Comparison of ENCODE assay signal across 13 mouse cellular contexts in the genomic region with DNA sequence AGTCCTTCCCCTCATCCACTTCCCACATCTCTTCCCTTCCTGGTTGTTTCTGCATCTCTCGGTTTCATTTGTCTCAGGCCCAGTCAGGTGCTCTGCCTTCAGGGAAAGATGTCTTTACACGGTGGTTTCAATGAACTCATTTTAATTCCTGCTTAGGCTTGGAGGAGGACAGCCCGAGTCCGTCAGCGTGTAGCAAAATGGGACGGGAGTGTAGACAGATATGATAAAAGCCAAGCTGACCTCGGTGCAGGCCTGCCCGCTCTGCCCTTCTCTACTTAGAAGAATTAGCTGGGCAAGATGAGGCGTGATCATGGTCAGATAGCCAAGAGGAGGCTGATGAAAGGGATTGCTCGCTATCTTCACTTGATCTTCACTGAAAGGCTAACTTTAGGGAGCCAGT. TPM values are rescaled to one million over a fixed set of nuclear protein-coding genes. Genes with fewer than 3 reads are reported as not detected.
A peak's percentile ranks its signal among the peaks of the same experiment; 100 is the strongest.
DNase-seq lines count a peak whose midpoint lies in the region; ATAC-seq and TF ChIP-seq lines count a peak whose summit lies in the region.
"Had no signal": no experiment of that assay in that cellular context is flagged by ENCODE, and none has a peak within 500 bp of the region (broad histone marks: within the 10 kb centered on the region; RNA-seq: fewer than 3 reads in every experiment).

No protein-coding gene starts in this region.

- no peak for TF ChIP-seq POLR2A in kidney, adult 2 months (IDR thresholded peaks at IDR 0.05; ENCODE audit: low read depth, low read length)

- no peaks in the 10 kb centered on the region for H3K27me3 ChIP-seq in heart, embryonic 11.5 days (ENCODE audit: control insufficient read depth, insufficient read depth, low read length)
- H3K27me3 ChIP-seq in neural tube, embryonic 12.5 days (replicated peaks) = no peaks in the 10 kb centered on the region
- H3K27me3 ChIP-seq in hindbrain, embryonic 10.5 days (ENCODE audit: insufficient read depth, poor library complexity, severe bottlenecking) = no peaks in the 10 kb centered on the region
- no peaks in the 10 kb centered on the region for H3K27me3 ChIP-seq in midbrain, embryonic 16.5 days (ENCODE audit: control insufficient read depth, insufficient read depth, low read depth, low read length)
- H3K27me3 ChIP-seq in kidney, adult 2 months (replicated peaks; ENCODE audit: control insufficient read depth, insufficient read depth, low read length) = no peaks in the 10 kb centered on the region
- H3K27me3 ChIP-seq: CH12.LX had no signal

- H3K4me1 ChIP-seq in heart, embryonic 11.5 days (ENCODE audit: control insufficient read depth, insufficient read depth, low read length) = peaks cover 28% of the 10 kb centered on the region
- peaks cover 37% of the 10 kb centered on the region for H3K4me1 ChIP-seq in neural tube, embryonic 12.5 days
- H3K4me1 ChIP-seq in hindbrain, embryonic 10.5 days (replicated peaks) = peaks cover 40% of the 10 kb centered on the region
- peaks cover 30% of the 10 kb centered on the region for H3K4me1 ChIP-seq in midbrain, embryonic 16.5 days (ENCODE audit: control insufficient read depth, insufficient read depth, low read length)
- H3K4me1 ChIP-seq in kidney, adult 2 months (ENCODE audit: control insufficient read depth, insufficient read depth, low read length) = peaks cover 29% of the 10 kb centered on the region

- H3K4me2 ChIP-seq in heart, embryonic 11.5 days = peak overlapping the region; percentile 60
- H3K4me2 ChIP-seq in neural tube, embryonic 12.5 days (replicated peaks) = peak overlapping the region; percentile 31; the same call in 1 of the 2 replicates
- H3K4me2 ChIP-seq in midbrain, embryonic 16.5 days (ENCODE audit: low read length) = no peak overlapping the region

- DNase-seq in heart, adult 9 months (ENCODE audit: low spot score in 2 of 2) = no peak
- DNase-seq in neural tube, embryonic 10.5 days (ENCODE audit: extremely low spot score, low spot score) = no peak
- no peak for DNase-seq in hindbrain, embryonic 10.5 days (ENCODE audit: low spot score)
- DNase-seq in kidney, adult 2 months = no peak
- no peak for DNase-seq in urinary bladder, postnatal 4 days (ENCODE audit: low spot score in 2 of 2)
- DNase-seq: adrenal gland, postnatal 25 days; cerebellum, adult 11 months; kidney, adult 18-20 months; liver, postnatal 0 days had no signal

- no peak for TF ChIP-seq CTCF in kidney, adult 2 months (conservative IDR thresholded peaks at IDR 0.05; ENCODE audit: insufficient read depth, insufficient read length, low read depth, low read length)

- H3K9ac ChIP-seq in heart, embryonic 11.5 days (ENCODE audit: low read depth, low read length) = peak overlapping the region; percentile 28
- no peak overlapping the region for H3K9ac ChIP-seq in neural tube, embryonic 12.5 days
- H3K9ac ChIP-seq in midbrain, embryonic 16.5 days (ENCODE audit: low read depth, low read length) = 0 out of 2 replicates have a peak overlapping the region, but pooled peaks have one; percentile 6
- H3K9ac ChIP-seq: liver, postnatal 0 days had no signal

- no peaks in the 10 kb centered on the region for H3K9me3 ChIP-seq in heart, embryonic 11.5 days (replicated peaks; ENCODE audit: control insufficient read depth, low read length)
- H3K9me3 ChIP-seq in neural tube, embryonic 12.5 days = no peaks in the 10 kb centered on the region
- H3K9me3 ChIP-seq in hindbrain, embryonic 10.5 days = no peaks in the 10 kb centered on the region
- H3K9me3 ChIP-seq in midbrain, embryonic 16.5 days (replicated peaks; ENCODE audit: control insufficient read depth, low read length, poor library complexity, severe bottlenecking) = no peaks in the 10 kb centered on the region

- H3K4me3 ChIP-seq in heart, embryonic 11.5 days (ENCODE audit: low read depth, low read length) = no peak overlapping the region
- H3K4me3 ChIP-seq in neural tube, embryonic 12.5 days = no peak overlapping the region
- H3K4me3 ChIP-seq in hindbrain, embryonic 10.5 days = no peak overlapping the region
- H3K4me3 ChIP-seq in midbrain, embryonic 16.5 days (ENCODE audit: low read depth, low read length) = no peak overlapping the region
- no peak overlapping the region for H3K4me3 ChIP-seq in kidney, adult 2 months (ENCODE audit: insufficient read depth, low read depth, low read length)

- peak overlapping the region; percentile 4 for H3K27ac ChIP-seq in heart, embryonic 11.5 days (ENCODE audit: low read depth, low read length)
- H3K27ac ChIP-seq in neural tube, embryonic 12.5 days = peak overlapping the region; percentile 17; the same call in 1 of the 2 replicates
- 0 out of 2 replicates have a peak overlapping the region, but pooled peaks have one; percentile 56 for H3K27ac ChIP-seq in hindbrain, embryonic 10.5 days
- no peak overlapping the region for H3K27ac ChIP-seq in midbrain, embryonic 16.5 days (ENCODE audit: low read length)
- H3K27ac ChIP-seq in kidney, adult 2 months (ENCODE audit: insufficient read depth, low read depth, low read length) = no peak overlapping the region; the same call in 1 of the 2 replicates

- no peaks in the 10 kb centered on the region for H3K36me3 ChIP-seq in heart, embryonic 11.5 days (ENCODE audit: control insufficient read depth, insufficient read depth, low read length)
- no peaks in the 10 kb centered on the region for H3K36me3 ChIP-seq in neural tube, embryonic 12.5 days
- no peaks in the 10 kb centered on the region for H3K36me3 ChIP-seq in hindbrain, embryonic 10.5 days
- no peaks in the 10 kb centered on the region for H3K36me3 ChIP-seq in midbrain, embryonic 16.5 days (ENCODE audit: control insufficient read depth, insufficient read depth, low read length)
- no peaks in the 10 kb centered on the region for H3K36me3 ChIP-seq in kidney, adult 2 months (ENCODE audit: control insufficient read depth, insufficient read depth, low read length)

- WGBS in heart, embryonic 11.5 days (ENCODE audit: insufficient replicate concordance) = 30% methylated on average over 10 of the region's 10 CpGs
- 71% methylated on average over 10 of the region's 10 CpGs for WGBS in neural tube, embryonic 12.5 days
- WGBS in hindbrain, embryonic 10.5 days = 76% methylated on average over 10 of the region's 10 CpGs
- WGBS in midbrain, embryonic 16.5 days = 52% methylated on average over 10 of the region's 10 CpGs
- WGBS in kidney, adult 2 months = 65% methylated on average over 10 of the region's 10 CpGs

- ATAC-seq in heart, embryonic 11.5 days (replicated peaks; ENCODE audit: insufficient number of reproducible peaks, low FRiP score, low TSS enrichment) = no peak
- ATAC-seq in neural tube, embryonic 12.5 days (ENCODE audit: low FRiP score, low read depth) = no peak
- ATAC-seq in midbrain, embryonic 16.5 days = no peak
- ATAC-seq: liver, postnatal 0 days had no signal

RNA-seq across cellular contexts. Expression of a gene that starts 26.3 kb away (rescaled TPM):
- 6.0 and 7.0 TPM in 2 replicates for polyA plus RNA-seq in heart, embryonic 11.5 days (2014; fragmentation: Nextera tagmentation; extraction: Ambion mirVana)
- polyA plus RNA-seq in neural tube, embryonic 12.5 days (2016; fragmentation: Nextera tagmentation; extraction: Ambion mirVana) = 30.7 and 32.0 TPM in 2 replicates
- 4.5 and 13.0 TPM in 2 replicates for polyA plus RNA-seq in hindbrain, embryonic 10.5 days (2016; fragmentation: Nextera tagmentation; extraction: Ambion mirVana)
- polyA plus RNA-seq in midbrain, embryonic 16.5 days (2015; fragmentation: Nextera tagmentation; extraction: Ambion mirVana) = 20.8 and 23.9 TPM in 2 replicates
- 19.9 and 25.9 TPM in 2 replicates for polyA plus RNA-seq in kidney, adult 2 months (2012; rRNA removed)

Comparison
In these comparisons a context has a peak if more than half of its experiments do, and no peak if none do; other contexts are left out.
1. H3K27ac ChIP-seq: peak in heart, embryonic 11.5 days (single experiment), neural tube, embryonic 12.5 days (single experiment) and hindbrain, embryonic 10.5 days (single experiment); none in midbrain, embryonic 16.5 days (single experiment) and kidney, adult 2 months (single experiment).